Mouse (Mus musculus) myocyte (in vitro differentiated cells): ENCODE results near the gene Acmsd.

ENCODE experiments used
- MYOD1 ChIP-seq, 3 experiments: IDR thresholded peaks; one replicate each; pipeline ENCODE4 v1.6.1; 2011; ENCODE audit warnings: control low read depth in 2 of 3, low read depth in 2 of 3, mild to moderate bottlenecking in 2 of 3, moderate library complexity in 1 of 3; ENCODE audit not compliant: insufficient read length in 2 of 3, control insufficient read depth in 1 of 3
- POLR2A ChIP-seq: IDR thresholded peaks from one replicate; pipeline ENCODE4 v1.6.1; 2011; ENCODE audit warnings: low read depth, mild to moderate bottlenecking, control low read depth, moderate library complexity; ENCODE audit not compliant: insufficient read length
- SRF ChIP-seq: IDR thresholded peaks from one replicate; pipeline ENCODE4 v1.6.1; 2011; ENCODE audit warnings: low read depth; ENCODE audit not compliant: control insufficient read depth, insufficient read length

GRCm38 (mm10) chr1:127732841-127733240, 3.6 kb downstream of the Acmsd start:
- TF ChIP-seq MYOD1 (IDR thresholded peaks at IDR 0.05; ENCODE audit: control insufficient read depth in 1 of 3, insufficient read length in 2 of 3, low read depth in 2 of 3): no peak
- no peak for TF ChIP-seq POLR2A
- no peak for TF ChIP-seq SRF
